Mouse (Mus musculus) frontal cortex, postnatal 36 days (tissue): ENCODE data around the gene Wipf1.

Source experiments
- DNase-seq, 2 experiments: peaks; one replicate each; pipeline ENCODE4 v3.0.0; 2022; ENCODE audit warnings: low spot score in 2 of 2

The Wipf1 gene

GRCm38 (mm10) chr2:73545556-73545955 is 16.0 kb upstream of the Wipf1 start:
- no peak for DNase-seq

GRCm38 (mm10) chr2:73540450-73541162 is 11.1 kb upstream of the Wipf1 start:
- no peak for DNase-seq

GRCm38 (mm10) chr2:73539697-73540096 is 10.2 kb upstream of the Wipf1 start:
- no peak for DNase-seq

GRCm38 (mm10) chr2:73539141-73539540 is 9.6 kb upstream of the Wipf1 start:
- DNase-seq, result no peak

GRCm38 (mm10) chr2:73538590-73538989 is 9.1 kb upstream of the Wipf1 start:
- no peak for DNase-seq

GRCm38 (mm10) chr2:73536091-73536783 is 6.7 kb upstream of the Wipf1 start:
- DNase-seq, result no peak

- no peak for DNase-seq
Measured at GRCm38 (mm10) chr2:73534720-73535119, 5.2 kb upstream of the Wipf1 start.

GRCm38 (mm10) chr2:73530487-73530886 is 953 bp upstream of the Wipf1 start:
- DNase-seq, result no peak

- peak in 1 of 2 experiments; percentile 25 for DNase-seq
Measured at GRCm38 (mm10) chr2:73528516-73529355, 798 bp downstream of the Wipf1 start.

- no peak for DNase-seq
Measured at GRCm38 (mm10) chr2:73527956-73528355, 1.6 kb downstream of the Wipf1 start.

- no peak for DNase-seq
Measured at GRCm38 (mm10) chr2:73526691-73527090, 2.8 kb downstream of the Wipf1 start.

- no peak for DNase-seq
Measured at GRCm38 (mm10) chr2:73522891-73523290, 6.6 kb downstream of the Wipf1 start.

- DNase-seq, result no peak
Measured at GRCm38 (mm10) chr2:73522336-73522735, 7.2 kb downstream of the Wipf1 start.

- no peak for DNase-seq
Measured at GRCm38 (mm10) chr2:73521737-73522136, 7.8 kb downstream of the Wipf1 start.

- no peak for DNase-seq
Measured at GRCm38 (mm10) chr2:73518966-73519365, 10.6 kb downstream of the Wipf1 start.

- no peak for DNase-seq
Measured at GRCm38 (mm10) chr2:73518311-73518710, 11.2 kb downstream of the Wipf1 start.

- DNase-seq, result no peak
Measured at GRCm38 (mm10) chr2:73514178-73514577, 15.4 kb downstream of the Wipf1 start.

- no peak for DNase-seq
Measured at GRCm38 (mm10) chr2:73513204-73513749, 16.3 kb downstream of the Wipf1 start.

GRCm38 (mm10) chr2:73512044-73512443 is 17.5 kb downstream of the Wipf1 start:
- DNase-seq, result no peak

- no peak for DNase-seq
Measured at GRCm38 (mm10) chr2:73510731-73511360, 18.7 kb downstream of the Wipf1 start.

GRCm38 (mm10) chr2:73510025-73510288 is 19.6 kb downstream of the Wipf1 start:
- DNase-seq, result no peak
